Mouse (Mus musculus) brain, embryonic 14.5 days (tissue): Measurements from ENCODE around the gene Stat2.

Experiments used
- CTCF ChIP-seq: fragments of 200-500 bp; IDR thresholded peaks from 2 replicates; pipeline ENCODE4 v1.5.1; 2012; ENCODE audit warnings: inconsistent platforms, mild to moderate bottlenecking, moderate library complexity, borderline replicate concordance; ENCODE audit not compliant: insufficient read depth, insufficient read length; ENCODE audit errors: extremely low read depth
- POLR2A ChIP-seq: fragments of 200-500 bp; IDR thresholded peaks from 2 replicates; pipeline ENCODE4 v1.6.1; 2012; ENCODE audit warnings: mild to moderate bottlenecking, inconsistent platforms, borderline replicate concordance; ENCODE audit not compliant: poor library complexity, insufficient read depth, insufficient read length, severe bottlenecking; ENCODE audit errors: extremely low read depth

- TF ChIP-seq POLR2A (no peak), CTCF (no peak)
Measured at GRCm38 (mm10) chr10:128227592-128227991, 42.8 kb upstream of the Stat2 start.
